Mouse (Mus musculus) ES-Bruce4 (cell line): ENCODE measurements around the gene Zbtb9. TPM values are rescaled to one million over a fixed set of nuclear protein-coding genes. Genes with fewer than 3 reads are reported as not detected.

Experiments used
- H3K27ac ChIP-seq: 2 replicates; pipeline ENCODE4 v1.5.1; 2012; ENCODE audit warnings: low read length, inconsistent platforms; ENCODE audit not compliant: insufficient read depth
- H3K27me3 ChIP-seq: 2 replicates; pipeline ENCODE4 v1.6.1; 2012; ENCODE audit warnings: mild to moderate bottlenecking, low read length, inconsistent platforms; ENCODE audit not compliant: control insufficient read depth, poor library complexity, insufficient read depth, severe bottlenecking
- H3K36me3 ChIP-seq: 2 replicates; pipeline ENCODE4 v1.6.1; 2012; ENCODE audit warnings: inconsistent platforms, mild to moderate bottlenecking, low read length, moderate library complexity; ENCODE audit not compliant: control insufficient read depth, poor library complexity, insufficient read depth, severe bottlenecking
- H3K4me1 ChIP-seq: one replicate; pipeline ENCODE4 v1.8.1; 2011; ENCODE audit warnings: low read length; ENCODE audit not compliant: control insufficient read depth, insufficient read depth
- H3K4me3 ChIP-seq: 2 replicates; pipeline ENCODE4 v1.5.1; 2011; ENCODE audit warnings: low read depth, mild to moderate bottlenecking, low read length
- H3K9ac ChIP-seq: 2 replicates; pipeline ENCODE4 v1.6.1; 2012; ENCODE audit warnings: low read depth, mild to moderate bottlenecking, inconsistent platforms; ENCODE audit not compliant: poor library complexity, severe bottlenecking
- H3K9me3 ChIP-seq: replicated peaks from 2 replicates; pipeline ENCODE4 v1.6.1; 2012; ENCODE audit warnings: mild to moderate bottlenecking, low read length, inconsistent platforms; ENCODE audit not compliant: control insufficient read depth, poor library complexity, insufficient read depth, severe bottlenecking
- CTCF ChIP-seq: IDR thresholded peaks from one replicate; pipeline ENCODE4 v1.8.1; 2011; ENCODE audit warnings: low read depth, low read length
- EP300 ChIP-seq: IDR thresholded peaks from 2 replicates; pipeline ENCODE4 v1.6.1; 2011; ENCODE audit warnings: low read depth, low read length; ENCODE audit not compliant: insufficient read depth
- POLR2A ChIP-seq: IDR thresholded peaks from one replicate; pipeline ENCODE4 v1.8.1; 2011; ENCODE audit warnings: low read length; ENCODE audit not compliant: insufficient read depth
- polyA plus RNA-seq: library from polyadenylated mRNA; stranded (reverse); fragments of >200 nt; gene quantifications from 2 replicates; pipeline ENCODE4 v1.2.4, GENCODE M21; 2011; ENCODE audit warnings: low read depth; ENCODE audit not compliant: missing spikeins, insufficient read depth, insufficient read length

The Zbtb9 gene
- polyA plus RNA-seq, 1 experiment, result 12.4 TPM

DNA sequence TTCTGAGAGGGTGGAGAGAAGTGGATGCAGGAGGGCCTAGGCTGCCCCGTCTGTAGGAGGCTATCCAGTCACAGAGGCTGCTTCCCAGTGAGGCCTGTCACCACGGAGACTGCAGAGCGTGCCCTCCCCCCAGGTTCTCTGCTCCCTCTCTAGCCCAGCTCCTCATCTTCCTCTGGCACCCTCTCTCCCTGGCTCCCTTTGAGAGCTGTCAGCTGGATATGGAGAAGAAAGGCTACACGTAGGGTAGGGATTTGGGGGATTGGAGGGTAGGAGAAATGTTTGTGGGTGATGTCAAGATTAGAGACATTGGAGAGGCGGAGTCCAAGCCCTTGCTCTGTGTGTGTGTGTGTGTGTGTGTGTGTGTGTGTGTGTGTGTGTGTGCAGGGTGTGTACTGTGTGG, 23.1 kb upstream of the Zbtb9 start:
- Histone ChIP-seq H3K36me3 (no peaks in the 10 kb centered on the region), H3K27me3 (no peaks in the 10 kb centered on the region; the same call in 1 of the 2 replicates), H3K9me3 (no peaks in the 10 kb centered on the region), H3K4me1 (peaks cover 1% of the 10 kb centered on the region), H3K9ac (no peak overlapping the region), H3K4me3 (no peak overlapping the region), H3K27ac (no peak overlapping the region)
- TF ChIP-seq EP300, result no peak
- no peak for TF ChIP-seq CTCF
- no peak for TF ChIP-seq POLR2A

DNA sequence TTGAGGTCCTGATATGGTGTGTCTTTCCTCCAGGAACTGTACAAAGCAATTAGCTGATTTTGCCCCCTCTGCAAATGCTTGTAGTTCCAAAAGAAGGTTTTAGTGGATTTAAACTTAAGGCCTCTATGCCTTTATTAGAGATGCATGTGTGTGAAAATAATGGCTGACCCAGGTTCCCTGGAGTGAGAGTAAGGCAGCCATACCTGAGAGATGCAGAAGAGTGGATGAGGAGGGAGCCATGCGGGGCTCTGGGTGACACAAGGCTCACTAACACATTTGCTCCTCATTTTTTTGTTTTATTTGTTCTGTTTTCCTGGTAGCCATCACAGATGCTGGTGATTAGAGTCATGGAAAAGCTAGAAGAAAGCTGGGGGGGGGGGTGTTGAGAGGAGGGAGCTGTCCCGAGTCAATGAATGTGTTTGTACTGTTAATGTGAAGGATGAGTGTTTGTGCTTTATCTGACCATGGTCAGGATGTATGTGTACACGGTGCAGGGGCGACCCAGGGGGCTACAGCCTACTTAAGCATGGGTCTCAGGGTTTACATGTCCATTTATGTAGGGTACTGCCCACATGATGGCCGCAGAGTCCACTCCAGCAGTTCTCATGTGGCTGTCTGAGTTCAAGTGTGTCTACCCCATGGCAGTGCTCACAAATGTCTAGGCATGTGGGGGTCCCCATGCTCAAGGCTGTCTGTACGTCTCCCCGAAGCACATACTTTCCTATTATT, 22.2 kb upstream of the Zbtb9 start:
- no peaks in the 10 kb centered on the region for H3K9me3 ChIP-seq
- no peaks in the 10 kb centered on the region; the same call in 1 of the 2 replicates for H3K27me3 ChIP-seq
- H3K27ac ChIP-seq, result no peak overlapping the region
- TF ChIP-seq EP300 (no peak), POLR2A (no peak), CTCF (no peak)
- H3K4me1 ChIP-seq, result peaks cover 1% of the 10 kb centered on the region
- H3K9ac ChIP-seq, result no peak overlapping the region
- H3K36me3 ChIP-seq, result no peaks in the 10 kb centered on the region
- no peak overlapping the region for H3K4me3 ChIP-seq

DNA sequence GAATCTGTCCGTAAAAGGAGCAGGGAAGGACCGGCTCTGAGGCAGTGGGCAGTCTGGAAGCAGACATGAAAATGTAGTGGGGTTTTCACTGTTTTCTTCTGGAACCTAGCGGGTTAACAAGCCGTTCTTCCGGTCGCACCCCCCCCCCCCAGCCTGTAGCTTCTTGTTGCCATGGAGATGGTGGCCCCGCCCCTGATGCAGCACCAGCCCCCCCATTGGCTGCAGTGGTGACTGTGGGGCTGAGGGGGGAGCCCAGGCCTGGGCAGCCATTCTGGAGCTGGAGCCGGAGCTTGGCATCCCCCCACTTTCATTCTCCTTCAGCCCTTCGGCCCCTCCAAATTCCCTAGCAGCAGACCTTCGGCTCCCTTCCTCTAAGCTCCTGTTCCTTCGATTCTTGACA, 21.6 kb upstream of the Zbtb9 start:
- peak overlapping the region; percentile 32; the same call in 1 of the 2 replicates for H3K4me3 ChIP-seq
- H3K4me1 ChIP-seq, result peaks cover 1% of the 10 kb centered on the region
- no peaks in the 10 kb centered on the region for H3K9me3 ChIP-seq
- no peak for TF ChIP-seq EP300
- no peak for TF ChIP-seq POLR2A
- TF ChIP-seq CTCF, result no peak
- H3K27me3 ChIP-seq, result no peaks in the 10 kb centered on the region; the same call in 1 of the 2 replicates
- H3K36me3 ChIP-seq, result no peaks in the 10 kb centered on the region
- H3K27ac ChIP-seq, result no peak overlapping the region
- H3K9ac ChIP-seq, result peak overlapping the region; percentile 16; the same call in 1 of the 2 replicates

DNA sequence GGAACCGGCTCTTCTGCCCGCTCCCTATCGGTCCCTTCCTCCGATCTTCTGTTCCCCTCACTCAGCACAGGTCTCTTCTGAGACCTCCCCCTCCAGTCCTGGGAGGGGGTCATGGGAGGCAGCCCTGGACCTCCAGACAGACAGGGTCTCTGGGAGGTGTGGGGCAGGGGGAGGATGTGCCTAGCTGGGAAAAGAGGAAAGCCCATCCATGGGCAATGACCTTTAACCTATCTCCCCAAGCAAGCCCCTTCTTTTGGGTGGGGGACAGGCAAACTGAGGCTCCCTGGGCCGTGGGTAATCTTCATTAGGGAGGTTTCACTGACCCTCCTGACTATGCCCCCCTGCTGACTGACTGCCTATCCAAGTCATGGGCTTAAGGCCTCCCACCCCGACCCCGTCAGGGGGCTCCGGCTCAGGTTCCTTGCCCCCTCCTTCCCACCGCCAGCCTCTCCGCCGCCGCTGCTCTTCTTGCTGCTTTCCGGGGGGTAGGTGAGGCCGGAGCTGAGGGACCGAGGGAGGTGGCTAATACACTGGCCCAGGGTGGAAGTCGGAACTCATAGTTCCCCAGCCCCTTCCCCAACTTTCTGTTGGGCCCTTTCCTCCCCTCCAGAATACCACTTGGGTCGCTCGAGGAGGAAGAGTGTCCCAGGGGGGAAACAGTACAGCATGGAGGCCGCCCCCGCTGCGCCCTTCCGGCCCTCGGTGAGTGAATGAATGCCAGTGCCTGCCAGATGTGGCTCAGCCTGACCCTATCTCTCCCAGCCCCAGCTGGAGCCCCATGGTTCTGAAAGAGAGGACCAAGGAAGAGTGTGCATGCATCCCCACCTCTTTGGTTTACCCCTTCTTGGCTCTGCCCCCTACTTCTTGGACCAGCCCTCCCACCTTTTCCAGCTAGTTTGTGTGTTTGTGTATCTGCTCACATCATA, 20.8 kb upstream of the Zbtb9 start:
- peak overlapping the region; percentile 16; the same call in 1 of the 2 replicates for H3K9ac ChIP-seq
- peak overlapping the region; percentile 32 for H3K4me3 ChIP-seq
- H3K4me1 ChIP-seq, result peaks cover 1% of the 10 kb centered on the region
- H3K36me3 ChIP-seq, result no peaks in the 10 kb centered on the region
- TF ChIP-seq POLR2A (no peak), CTCF (no peak), EP300 (no peak)
- H3K27ac ChIP-seq, result no peak overlapping the region
- no peaks in the 10 kb centered on the region; the same call in 1 of the 2 replicates for H3K27me3 ChIP-seq
- no peaks in the 10 kb centered on the region for H3K9me3 ChIP-seq

DNA sequence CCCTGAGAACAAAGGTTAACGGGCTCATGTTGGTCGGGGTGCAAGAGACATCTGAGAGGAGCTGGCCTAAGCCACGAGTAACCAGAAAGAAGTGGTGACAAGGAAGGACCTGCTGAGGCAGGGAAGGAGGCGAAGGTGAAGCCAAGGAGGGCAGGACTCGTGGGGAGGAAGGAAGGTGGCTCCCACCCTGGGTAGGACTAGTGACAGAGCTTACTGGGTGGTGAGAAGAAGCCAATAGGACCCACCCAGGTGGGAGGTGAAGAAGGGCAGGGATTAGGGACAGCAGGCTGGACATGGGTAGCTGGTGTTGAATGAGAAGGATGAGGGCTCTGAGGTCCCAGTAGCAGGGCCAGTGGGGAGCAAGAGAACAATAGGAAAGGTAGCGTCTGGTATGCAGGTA, 19.8 kb upstream of the Zbtb9 start:
- Histone ChIP-seq H3K9me3 (no peaks in the 10 kb centered on the region), H3K36me3 (no peaks in the 10 kb centered on the region), H3K27me3 (no peaks in the 10 kb centered on the region; the same call in 1 of the 2 replicates), H3K4me3 (no peak overlapping the region), H3K9ac (no peak overlapping the region), H3K27ac (no peak overlapping the region), H3K4me1 (peaks cover 1% of the 10 kb centered on the region)
- TF ChIP-seq EP300 (no peak), POLR2A (no peak), CTCF (no peak)

DNA sequence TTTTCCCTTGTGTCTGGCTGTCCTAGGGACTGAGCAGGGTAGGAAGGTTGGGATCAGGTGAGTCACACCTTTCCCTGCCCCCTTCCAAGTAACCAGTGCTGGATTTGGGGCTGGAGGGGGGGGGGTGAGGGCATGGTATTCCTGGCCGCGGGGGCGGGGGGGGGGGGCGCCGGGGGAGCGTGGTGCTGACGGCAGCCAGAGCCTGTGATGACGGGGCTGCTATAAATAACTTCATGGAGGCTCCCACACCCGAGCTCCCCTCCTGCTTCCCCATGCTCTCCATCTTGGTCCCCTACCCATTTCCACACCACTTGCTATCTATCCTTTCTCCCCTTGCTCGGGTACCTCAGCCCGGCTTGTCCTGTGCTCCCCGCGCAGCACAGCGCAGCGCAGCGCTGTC, 19.2 kb upstream of the Zbtb9 start:
- no peak overlapping the region for H3K27ac ChIP-seq

More for the DNA sequence above, 19.2 kb upstream of the Zbtb9 start:
- Histone ChIP-seq H3K4me3 (no peak overlapping the region), H3K36me3 (no peaks in the 10 kb centered on the region), H3K9me3 (no peaks in the 10 kb centered on the region), H3K27me3 (no peaks in the 10 kb centered on the region; the same call in 1 of the 2 replicates), H3K4me1 (peaks cover 1% of the 10 kb centered on the region), H3K9ac (no peak overlapping the region)
- no peak for TF ChIP-seq CTCF
- TF ChIP-seq POLR2A, result no peak
- TF ChIP-seq EP300, result no peak
